Mouse (Mus musculus) midbrain, embryonic 15.5 days (tissue): ENCODE data around the gene Pcbp4. TPM values are rescaled to one million over a fixed set of nuclear protein-coding genes. Genes with fewer than 3 reads are reported as not detected.

Experiments
- ATAC-seq: fragments of 200-750 bp; cut with Nextera tagmentation; replicated peaks from 2 replicates; pipeline ENCODE4 v1.8.0; 2017; ENCODE audit warnings: moderate TSS enrichment
- H3K27ac ChIP-seq: fragments of 300-500 bp; sonication (generic); 2 replicates; pipeline ENCODE4 v1.5.1; 2015; ENCODE audit warnings: mild to moderate bottlenecking, inconsistent platforms
- H3K27me3 ChIP-seq: fragments of 300-500 bp; sonication (generic); replicated peaks from 2 replicates; pipeline ENCODE4 v1.6.1; 2015; ENCODE audit warnings: inconsistent platforms
- H3K36me3 ChIP-seq: fragments of 300-500 bp; sonication (generic); replicated peaks from 2 replicates; pipeline ENCODE4 v1.6.1; 2015; ENCODE audit warnings: inconsistent platforms
- H3K4me1 ChIP-seq: fragments of 300-500 bp; sonication (generic); 2 replicates; pipeline ENCODE4 v1.6.1; 2015; ENCODE audit warnings: inconsistent platforms
- H3K4me2 ChIP-seq: fragments of 300-500 bp; sonication (generic); 2 replicates; pipeline ENCODE4 v1.6.1; 2015; ENCODE audit warnings: inconsistent platforms, mild to moderate bottlenecking, moderate library complexity
- H3K4me3 ChIP-seq: fragments of 300-500 bp; sonication (generic); 2 replicates; pipeline ENCODE4 v1.5.1; 2015; ENCODE audit warnings: mild to moderate bottlenecking, inconsistent platforms
- H3K9ac ChIP-seq: fragments of 300-500 bp; sonication (generic); 2 replicates; pipeline ENCODE4 v1.6.1; 2015; ENCODE audit warnings: mild to moderate bottlenecking, inconsistent platforms
- H3K9me3 ChIP-seq: fragments of 300-500 bp; sonication (generic); 2 replicates; pipeline ENCODE4 v1.6.1; 2016; ENCODE audit warnings: inconsistent platforms
- WGBS: fragments of 180-500 bp; shearing (Covaris S2); methylation state at CpG from one replicate; pipeline ENCODE4 v1.1.7; 2015; ENCODE audit warnings: mixed read lengths; 5-methylcytosine and 5-hydroxymethylcytosine counted together
- polyA plus RNA-seq: library from polyadenylated mRNA; unstranded; fragments of >200 nt; fragmentation: Nextera tagmentation; extraction: Ambion mirVana; gene quantifications from 2 replicates; pipeline ENCODE4 v1.2.1, GENCODE M21; 2015

Pcbp4 gene
- polyA plus RNA-seq = 295 and 310 TPM in 2 replicates

GRCm38 (mm10) chr9:106453271-106454070 lies at the start of gene Pcbp4:
Gene Pcbp4, plus strand, starts transcription at chr9:106453291.
- ATAC-seq = peak; percentile 57
- peak within 1 kb of the TSS; percentile 70 for H3K4me3 ChIP-seq
- no peaks in the 10 kb centered on the region for H3K36me3 ChIP-seq
- WGBS = under 1% methylated on average over 46 of the region's 74 CpGs
- H3K9me3 ChIP-seq = no peaks in the 10 kb centered on the region
- peaks cover 64% of the 10 kb centered on the region for H3K4me1 ChIP-seq
- H3K27me3 ChIP-seq = no peaks in the 10 kb centered on the region
- H3K4me2 ChIP-seq = peak within 1 kb of the TSS; percentile 77
- peak within 1 kb of the TSS; percentile 87 for H3K9ac ChIP-seq
- peak within 1 kb of the TSS; percentile 91 for H3K27ac ChIP-seq

- Histone ChIP-seq H3K27ac (no peak overlapping the region), H3K9ac (no peak overlapping the region), H3K4me3 (no peak overlapping the region), H3K27me3 (no peaks in the 10 kb centered on the region), H3K9me3 (no peaks in the 10 kb centered on the region), H3K36me3 (no peaks in the 10 kb centered on the region), H3K4me1 (no peaks in the 10 kb centered on the region), H3K4me2 (no peak overlapping the region)
- 44% methylated on average over 6 of the region's 6 CpGs for WGBS
- no peak for ATAC-seq
Observed at GRCm38 (mm10) chr9:106405275-106405674, 47.8 kb upstream of the Pcbp4 start.

GRCm38 (mm10) chr9:106406443-106407078 lies 46.5 kb upstream of the Pcbp4 start:
- WGBS = 56% methylated on average over 8 of the region's 8 CpGs
- H3K4me2 ChIP-seq = no peak overlapping the region
- ATAC-seq = no peak
- no peaks in the 10 kb centered on the region for H3K36me3 ChIP-seq
- H3K9me3 ChIP-seq = no peaks in the 10 kb centered on the region
- H3K27ac ChIP-seq = no peak overlapping the region
- H3K4me3 ChIP-seq = no peak overlapping the region
- H3K9ac ChIP-seq = no peak overlapping the region
- H3K27me3 ChIP-seq = no peaks in the 10 kb centered on the region
- H3K4me1 ChIP-seq = no peaks in the 10 kb centered on the region

- Histone ChIP-seq H3K4me1 (no peaks in the 10 kb centered on the region), H3K36me3 (no peaks in the 10 kb centered on the region), H3K4me2 (no peak overlapping the region), H3K9ac (no peak overlapping the region), H3K27ac (no peak overlapping the region), H3K27me3 (no peaks in the 10 kb centered on the region), H3K4me3 (no peak overlapping the region), H3K9me3 (no peaks in the 10 kb centered on the region)
- over 99% methylated on average over 4 of the region's 4 CpGs for WGBS
- ATAC-seq = no peak
Observed at GRCm38 (mm10) chr9:106409096-106409495, 44.0 kb upstream of the Pcbp4 start.

GRCm38 (mm10) chr9:106410086-106410650 lies 42.9 kb upstream of the Pcbp4 start:
- Histone ChIP-seq H3K9ac (no peak overlapping the region), H3K4me3 (no peak overlapping the region), H3K4me1 (no peaks in the 10 kb centered on the region), H3K27me3 (no peaks in the 10 kb centered on the region), H3K27ac (no peak overlapping the region), H3K4me2 (no peak overlapping the region), H3K36me3 (no peaks in the 10 kb centered on the region), H3K9me3 (no peaks in the 10 kb centered on the region)
- WGBS = 66% methylated on average over 2 of the region's 2 CpGs
- no peak for ATAC-seq

- ATAC-seq = no peak
- Histone ChIP-seq H3K4me2 (no peak overlapping the region), H3K4me1 (no peaks in the 10 kb centered on the region), H3K9ac (no peak overlapping the region), H3K27ac (no peak overlapping the region), H3K27me3 (no peaks in the 10 kb centered on the region), H3K4me3 (no peak overlapping the region), H3K36me3 (no peaks in the 10 kb centered on the region), H3K9me3 (no peaks in the 10 kb centered on the region)
- WGBS = 84% methylated on average over 9 of the region's 9 CpGs
Observed at GRCm38 (mm10) chr9:106411091-106411594, 41.9 kb upstream of the Pcbp4 start.

- no peak for ATAC-seq
- WGBS = 81% methylated on average over 6 of the region's 6 CpGs
- no peaks in the 10 kb centered on the region for H3K36me3 ChIP-seq
- no peak overlapping the region for H3K4me2 ChIP-seq
- no peak overlapping the region for H3K4me3 ChIP-seq
- no peaks in the 10 kb centered on the region for H3K9me3 ChIP-seq
- no peak overlapping the region for H3K27ac ChIP-seq
- no peaks in the 10 kb centered on the region for H3K4me1 ChIP-seq
- H3K9ac ChIP-seq = no peak overlapping the region
- no peaks in the 10 kb centered on the region for H3K27me3 ChIP-seq
Observed at GRCm38 (mm10) chr9:106411729-106412128, 41.4 kb upstream of the Pcbp4 start.

GRCm38 (mm10) chr9:106412210-106412609 lies 40.9 kb upstream of the Pcbp4 start:
- H3K4me1 ChIP-seq = no peaks in the 10 kb centered on the region
- WGBS = 82% methylated on average over 3 of the region's 3 CpGs
- H3K4me2 ChIP-seq = no peak overlapping the region
- no peak overlapping the region for H3K9ac ChIP-seq
- no peak overlapping the region for H3K27ac ChIP-seq
- ATAC-seq = no peak
- H3K36me3 ChIP-seq = no peaks in the 10 kb centered on the region
- no peak overlapping the region for H3K4me3 ChIP-seq
- no peaks in the 10 kb centered on the region for H3K27me3 ChIP-seq
- H3K9me3 ChIP-seq = no peaks in the 10 kb centered on the region

GRCm38 (mm10) chr9:106413606-106414005 lies 39.5 kb upstream of the Pcbp4 start:
- WGBS = 85% methylated on average over 5 of the region's 5 CpGs
- no peak overlapping the region for H3K4me2 ChIP-seq
- H3K9ac ChIP-seq = no peak overlapping the region
- no peaks in the 10 kb centered on the region for H3K9me3 ChIP-seq
- no peaks in the 10 kb centered on the region for H3K27me3 ChIP-seq
- H3K4me3 ChIP-seq = no peak overlapping the region
- H3K27ac ChIP-seq = no peak overlapping the region
- H3K36me3 ChIP-seq = no peaks in the 10 kb centered on the region
- no peak for ATAC-seq
- H3K4me1 ChIP-seq = peaks cover 14% of the 10 kb centered on the region

- no peak for ATAC-seq
- Histone ChIP-seq H3K4me2 (no peak overlapping the region), H3K9ac (no peak overlapping the region), H3K27ac (no peak overlapping the region), H3K4me3 (no peak overlapping the region), H3K9me3 (no peaks in the 10 kb centered on the region), H3K27me3 (no peaks in the 10 kb centered on the region), H3K36me3 (no peaks in the 10 kb centered on the region), H3K4me1 (peaks cover 29% of the 10 kb centered on the region)
- 93% methylated on average over 6 of the region's 6 CpGs for WGBS
Observed at GRCm38 (mm10) chr9:106416826-106417225, 36.3 kb upstream of the Pcbp4 start.

- Histone ChIP-seq H3K9me3 (no peaks in the 10 kb centered on the region), H3K27ac (peak overlapping the region; percentile 27), H3K4me3 (peak overlapping the region; percentile 26), H3K4me1 (peaks cover 29% of the 10 kb centered on the region), H3K27me3 (no peaks in the 10 kb centered on the region), H3K9ac (peak overlapping the region; percentile 33), H3K4me2 (peak overlapping the region; percentile 61), H3K36me3 (no peaks in the 10 kb centered on the region)
- 15% methylated on average over 29 of the region's 29 CpGs for WGBS
- ATAC-seq = peak; percentile 57
Observed at GRCm38 (mm10) chr9:106417841-106418625, 35.1 kb upstream of the Pcbp4 start.

GRCm38 (mm10) chr9:106420608-106421007 lies 32.5 kb upstream of the Pcbp4 start:
- no peaks in the 10 kb centered on the region for H3K9me3 ChIP-seq
- H3K27me3 ChIP-seq = no peaks in the 10 kb centered on the region
- peak overlapping the region; percentile 35 for H3K4me2 ChIP-seq
- no peak for ATAC-seq
- H3K9ac ChIP-seq = no peak overlapping the region
- 0 out of 2 replicates have a peak overlapping the region, but pooled peaks have one; percentile 22 for H3K27ac ChIP-seq
- 0% methylated on average over 2 of the region's 2 CpGs for WGBS
- H3K36me3 ChIP-seq = no peaks in the 10 kb centered on the region
- H3K4me1 ChIP-seq = peaks cover 29% of the 10 kb centered on the region
- no peak overlapping the region for H3K4me3 ChIP-seq
